Mouse (Mus musculus): ENCODE data around the gene Tmtc2. TPM values are rescaled to one million over a fixed set of nuclear protein-coding genes. Genes with fewer than 3 reads are reported as not detected.

The Tmtc2 gene
- total RNA-seq, 4 experiments from 2014 or later = 9.7 to 11.9 (median 10.9) TPM

- no peak for DNase-seq (ENCODE audit: low spot score in 2 of 2)
These were observed 384.5 kb downstream of the Tmtc2 start for GRCm38 (mm10) chr10:105189746-105190145.

- no peak for DNase-seq (ENCODE audit: low spot score in 2 of 2)
These were observed 387.6 kb downstream of the Tmtc2 start for GRCm38 (mm10) chr10:105186636-105187035.

- no peak for DNase-seq (ENCODE audit: low spot score in 2 of 2)
These were observed 405.7 kb downstream of the Tmtc2 start for GRCm38 (mm10) chr10:105168443-105169102.

GRCm38 (mm10) chr10:105165291-105165690 is 409.0 kb downstream of the Tmtc2 start:
- DNase-seq (ENCODE audit: low spot score in 2 of 2) = no peak

- DNase-seq (ENCODE audit: low spot score in 2 of 2) = no peak
These were observed 420.5 kb downstream of the Tmtc2 start for GRCm38 (mm10) chr10:105153789-105154188.

- DNase-seq (ENCODE audit: low spot score in 2 of 2) = no peak
These were observed 429.9 kb downstream of the Tmtc2 start for GRCm38 (mm10) chr10:105144382-105144781.

- no peak for DNase-seq (ENCODE audit: low spot score in 2 of 2)
These were observed 432.1 kb downstream of the Tmtc2 start for GRCm38 (mm10) chr10:105142201-105142600.

Data from layer of hippocampus, adult 8-10 months (tissue).